Mouse (Mus musculus): ENCODE measurements at regions not wholly inside any gene's neighbourhood (a gene's known extent, or its start where the extent isn't known, plus 50 kb on each side); places are given as distances from the start of the nearest gene placed in this dataset.
A peak's percentile ranks its signal among the peaks of the same experiment; 100 is the strongest.

DNA sequence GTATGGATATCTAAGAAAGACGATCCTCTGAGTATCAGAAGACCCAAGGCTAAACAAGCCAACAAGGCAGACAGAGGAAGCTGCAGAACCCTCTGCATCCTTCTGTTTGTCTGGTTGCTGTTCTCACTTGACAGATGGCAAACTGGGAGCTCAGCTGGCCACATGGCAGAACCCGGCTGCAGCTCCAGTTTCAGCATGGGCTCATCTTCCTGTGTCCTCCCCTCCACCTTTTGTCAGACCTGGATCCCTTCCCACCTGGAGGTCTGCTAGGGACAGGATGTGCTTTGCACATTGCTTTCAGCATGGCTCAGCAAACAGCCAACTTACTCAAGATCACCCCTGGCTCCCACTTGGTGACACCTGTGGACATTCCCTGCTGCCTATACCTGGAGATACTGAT, 284.9 kb downstream of the Tns1 start:
- H3K36me3 ChIP-seq (ENCODE audit: control insufficient read depth, insufficient read depth, low read length) = no peaks in the 10 kb centered on the region
- H3K27ac ChIP-seq (ENCODE audit: low read length) = no peak overlapping the region
- H3K27me3 ChIP-seq (ENCODE audit: control insufficient read depth, insufficient read depth, low read depth, low read length) = no peaks in the 10 kb centered on the region
- no peaks in the 10 kb centered on the region for H3K4me1 ChIP-seq (ENCODE audit: control insufficient read depth, insufficient read depth, low read length)
- 93% methylated on average over 2 of the region's 2 CpGs for WGBS
- ATAC-seq = no peak
- H3K4me3 ChIP-seq (ENCODE audit: low read depth, low read length) = no peak overlapping the region
- no peaks in the 10 kb centered on the region for H3K9me3 ChIP-seq (replicated peaks; ENCODE audit: control insufficient read depth, low read length, poor library complexity, severe bottlenecking)
- H3K9ac ChIP-seq (ENCODE audit: low read depth, low read length) = no peak overlapping the region
- no peak overlapping the region for H3K4me2 ChIP-seq (ENCODE audit: low read length)

DNA sequence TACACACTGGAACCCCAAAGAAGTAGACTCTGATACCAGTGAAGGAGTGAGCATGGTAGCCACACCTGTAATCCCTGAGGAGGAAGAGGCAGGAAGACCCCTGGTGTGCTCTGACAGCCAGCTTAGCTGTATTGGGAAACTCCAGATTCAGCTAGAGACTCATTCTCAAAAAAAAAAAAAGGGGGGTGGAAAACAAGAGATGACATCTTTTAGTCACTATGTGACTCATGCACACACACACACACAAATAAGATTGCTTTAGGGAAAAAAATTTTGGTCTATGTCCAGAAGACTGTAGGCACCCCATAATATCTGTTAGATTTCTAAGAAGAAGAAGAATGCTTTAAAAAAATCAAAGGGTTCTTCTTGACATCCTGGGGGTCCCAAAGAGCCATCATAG, 287.6 kb downstream of the Tns1 start:
- Histone ChIP-seq H3K4me1 (ENCODE audit: control insufficient read depth, insufficient read depth, low read length) (no peaks in the 10 kb centered on the region), H3K9ac (ENCODE audit: low read depth, low read length) (no peak overlapping the region), H3K9me3 (replicated peaks; ENCODE audit: control insufficient read depth, low read length, poor library complexity, severe bottlenecking) (no peaks in the 10 kb centered on the region), H3K27me3 (ENCODE audit: control insufficient read depth, insufficient read depth, low read depth, low read length) (no peaks in the 10 kb centered on the region), H3K4me3 (ENCODE audit: low read depth, low read length) (no peak overlapping the region), H3K27ac (ENCODE audit: low read length) (no peak overlapping the region), H3K4me2 (ENCODE audit: low read length) (no peak overlapping the region), H3K36me3 (ENCODE audit: control insufficient read depth, insufficient read depth, low read length) (no peaks in the 10 kb centered on the region)
- ATAC-seq = no peak

DNA sequence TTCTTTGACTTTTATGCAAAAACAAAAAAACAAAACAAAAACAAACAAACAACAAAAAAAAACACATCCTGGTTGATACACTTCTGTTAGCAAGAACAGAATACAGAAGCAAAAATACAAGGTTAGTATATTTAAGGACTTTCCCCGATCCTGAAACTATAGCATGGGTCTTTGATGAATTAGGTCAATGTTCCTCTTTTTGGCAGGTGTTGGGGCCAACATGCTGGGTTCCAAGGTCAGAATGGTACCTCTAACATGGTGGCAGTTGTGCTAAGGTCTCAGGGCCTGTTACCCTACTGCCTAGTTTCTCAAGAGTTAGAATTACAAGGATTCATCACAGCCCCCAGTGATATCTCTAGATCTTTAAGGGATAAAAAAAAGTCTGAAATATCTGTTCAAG, 289.7 kb downstream of the Tns1 start:
- Histone ChIP-seq H3K4me1 (ENCODE audit: control insufficient read depth, insufficient read depth, low read length) (no peaks in the 10 kb centered on the region), H3K9me3 (replicated peaks; ENCODE audit: control insufficient read depth, low read length, poor library complexity, severe bottlenecking) (no peaks in the 10 kb centered on the region), H3K4me3 (ENCODE audit: low read depth, low read length) (no peak overlapping the region), H3K36me3 (ENCODE audit: control insufficient read depth, insufficient read depth, low read length) (no peaks in the 10 kb centered on the region), H3K27ac (ENCODE audit: low read length) (no peak overlapping the region), H3K27me3 (ENCODE audit: control insufficient read depth, insufficient read depth, low read depth, low read length) (no peaks in the 10 kb centered on the region), H3K9ac (ENCODE audit: low read depth, low read length) (no peak overlapping the region), H3K4me2 (ENCODE audit: low read length) (no peak overlapping the region)
- no peak for ATAC-seq
- 95% methylated on average over 1 of the region's 1 CpGs for WGBS

DNA sequence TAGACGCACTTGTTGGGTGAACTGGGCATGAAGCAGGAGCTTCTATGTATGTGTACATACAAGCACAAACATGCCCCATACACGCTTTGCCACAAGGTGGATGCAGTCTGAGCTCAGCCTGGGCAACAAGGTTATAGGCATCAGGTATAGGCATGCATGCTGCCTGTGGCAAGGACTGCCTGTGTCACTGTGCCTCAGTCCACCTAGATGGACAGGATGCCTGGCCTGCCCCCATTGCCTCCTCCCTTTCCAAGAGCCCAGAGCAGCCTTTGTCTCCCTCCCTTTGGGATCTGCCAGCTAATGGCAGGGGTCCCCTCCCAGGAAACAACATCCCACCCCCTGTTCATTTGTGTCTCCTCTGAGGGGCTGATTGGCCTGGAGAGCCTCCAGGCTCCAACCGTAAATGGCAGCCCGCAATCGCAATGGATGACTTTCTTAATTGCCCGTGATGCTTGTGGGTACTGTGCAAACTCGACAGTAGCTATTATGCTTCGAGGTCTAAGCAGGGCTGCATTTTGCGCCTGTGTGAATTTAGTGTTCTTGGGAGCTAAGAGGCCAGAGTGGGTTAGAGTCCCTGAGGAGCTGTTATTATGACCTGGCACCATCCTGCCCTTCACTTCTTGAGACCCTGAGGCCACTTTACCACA, 293.6 kb downstream of the Tns1 start:
- no peak overlapping the region for H3K27ac ChIP-seq (ENCODE audit: low read length)
- peaks cover 5% of the 10 kb centered on the region; the same call in 1 of the 2 replicates for H3K4me1 ChIP-seq (ENCODE audit: control insufficient read depth, insufficient read depth, low read length)
- no peaks in the 10 kb centered on the region for H3K36me3 ChIP-seq (ENCODE audit: control insufficient read depth, insufficient read depth, low read length)
- no peaks in the 10 kb centered on the region for H3K27me3 ChIP-seq (ENCODE audit: control insufficient read depth, insufficient read depth, low read depth, low read length)
- 68% methylated on average over 9 of the region's 9 CpGs for WGBS
- H3K4me3 ChIP-seq (ENCODE audit: low read depth, low read length) = no peak overlapping the region
- ATAC-seq = no peak
- no peak overlapping the region for H3K4me2 ChIP-seq (ENCODE audit: low read length)
- H3K9ac ChIP-seq (ENCODE audit: low read depth, low read length) = no peak overlapping the region
- H3K9me3 ChIP-seq (replicated peaks; ENCODE audit: control insufficient read depth, low read length, poor library complexity, severe bottlenecking) = no peaks in the 10 kb centered on the region

DNA sequence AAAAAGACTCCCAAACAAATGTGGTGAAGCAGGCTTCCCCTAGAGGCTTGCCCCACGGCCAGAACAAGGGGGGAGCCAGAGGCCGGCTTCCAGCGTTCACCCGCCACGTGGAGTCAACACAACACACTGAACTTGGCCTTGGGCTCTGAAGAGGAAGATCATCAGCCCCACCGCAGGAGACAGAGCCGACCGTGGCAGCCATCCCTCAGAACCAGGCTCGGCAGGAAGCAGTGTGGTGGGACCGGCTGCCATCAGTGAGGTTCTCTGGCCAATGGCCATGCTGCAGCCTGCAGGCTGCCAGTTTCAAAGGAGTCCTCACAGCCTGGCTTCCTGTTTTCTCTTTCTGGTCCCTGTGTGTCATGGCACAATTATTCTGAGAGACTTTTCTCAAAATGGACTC, 295.3 kb downstream of the Tns1 start:
- no peak for ATAC-seq
- Histone ChIP-seq H3K27me3 (ENCODE audit: control insufficient read depth, insufficient read depth, low read depth, low read length) (no peaks in the 10 kb centered on the region), H3K4me3 (ENCODE audit: low read depth, low read length) (no peak overlapping the region), H3K4me1 (ENCODE audit: control insufficient read depth, insufficient read depth, low read length) (peaks cover 5% of the 10 kb centered on the region; the same call in 1 of the 2 replicates), H3K27ac (ENCODE audit: low read length) (no peak overlapping the region), H3K9me3 (replicated peaks; ENCODE audit: control insufficient read depth, low read length, poor library complexity, severe bottlenecking) (no peaks in the 10 kb centered on the region), H3K9ac (ENCODE audit: low read depth, low read length) (no peak overlapping the region), H3K36me3 (ENCODE audit: control insufficient read depth, insufficient read depth, low read length) (no peaks in the 10 kb centered on the region), H3K4me2 (ENCODE audit: low read length) (no peak overlapping the region)
- 57% methylated on average over 10 of the region's 10 CpGs for WGBS

DNA sequence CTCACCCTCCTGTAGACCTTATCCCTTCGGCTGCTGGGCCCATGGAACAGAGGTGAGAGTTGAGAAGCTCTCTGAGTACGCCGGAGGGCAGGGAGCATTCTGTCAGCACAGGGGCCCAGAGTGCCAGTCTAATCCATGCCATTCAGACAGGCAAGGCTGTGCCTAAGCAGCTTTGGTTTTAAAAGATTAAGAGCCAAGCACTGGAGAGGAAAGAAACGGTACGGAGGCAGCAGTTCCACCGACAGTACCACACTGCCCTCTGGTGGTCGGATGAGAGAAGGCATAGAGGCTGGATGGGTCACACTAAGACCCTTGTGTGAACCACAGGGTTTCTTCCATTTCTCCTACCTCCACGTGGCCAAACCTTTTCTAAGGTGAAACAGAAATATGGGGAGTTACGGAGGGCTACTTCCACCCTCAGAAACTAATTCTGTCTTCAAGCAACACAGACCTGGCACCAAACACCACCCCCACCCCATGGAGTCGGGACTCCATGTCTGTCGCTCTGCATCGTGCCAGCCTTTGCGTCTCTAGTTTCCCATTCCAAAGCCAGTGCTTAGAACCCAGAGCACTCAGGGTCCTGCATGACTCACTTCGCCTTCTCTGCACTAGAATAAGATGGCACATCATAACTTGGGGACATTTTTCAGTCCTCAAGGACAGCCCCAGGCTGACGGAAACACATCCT, 297.9 kb downstream of the Tns1 start:
- Histone ChIP-seq H3K4me2 (ENCODE audit: low read length) (peak overlapping the region; percentile 30; the same call in 1 of the 2 replicates), H3K4me1 (ENCODE audit: control insufficient read depth, insufficient read depth, low read length) (peaks cover 5% of the 10 kb centered on the region; the same call in 1 of the 2 replicates), H3K4me3 (ENCODE audit: low read depth, low read length) (no peak overlapping the region), H3K9me3 (replicated peaks; ENCODE audit: control insufficient read depth, low read length, poor library complexity, severe bottlenecking) (no peaks in the 10 kb centered on the region), H3K27ac (ENCODE audit: low read length) (peak overlapping the region; percentile 54; the same call in 1 of the 2 replicates), H3K9ac (ENCODE audit: low read depth, low read length) (peak overlapping the region; percentile 48; the same call in 1 of the 2 replicates), H3K27me3 (ENCODE audit: control insufficient read depth, insufficient read depth, low read depth, low read length) (no peaks in the 10 kb centered on the region), H3K36me3 (ENCODE audit: control insufficient read depth, insufficient read depth, low read length) (no peaks in the 10 kb centered on the region)
- 35% methylated on average over 15 of the region's 15 CpGs for WGBS
- peak; percentile 87 for ATAC-seq

DNA sequence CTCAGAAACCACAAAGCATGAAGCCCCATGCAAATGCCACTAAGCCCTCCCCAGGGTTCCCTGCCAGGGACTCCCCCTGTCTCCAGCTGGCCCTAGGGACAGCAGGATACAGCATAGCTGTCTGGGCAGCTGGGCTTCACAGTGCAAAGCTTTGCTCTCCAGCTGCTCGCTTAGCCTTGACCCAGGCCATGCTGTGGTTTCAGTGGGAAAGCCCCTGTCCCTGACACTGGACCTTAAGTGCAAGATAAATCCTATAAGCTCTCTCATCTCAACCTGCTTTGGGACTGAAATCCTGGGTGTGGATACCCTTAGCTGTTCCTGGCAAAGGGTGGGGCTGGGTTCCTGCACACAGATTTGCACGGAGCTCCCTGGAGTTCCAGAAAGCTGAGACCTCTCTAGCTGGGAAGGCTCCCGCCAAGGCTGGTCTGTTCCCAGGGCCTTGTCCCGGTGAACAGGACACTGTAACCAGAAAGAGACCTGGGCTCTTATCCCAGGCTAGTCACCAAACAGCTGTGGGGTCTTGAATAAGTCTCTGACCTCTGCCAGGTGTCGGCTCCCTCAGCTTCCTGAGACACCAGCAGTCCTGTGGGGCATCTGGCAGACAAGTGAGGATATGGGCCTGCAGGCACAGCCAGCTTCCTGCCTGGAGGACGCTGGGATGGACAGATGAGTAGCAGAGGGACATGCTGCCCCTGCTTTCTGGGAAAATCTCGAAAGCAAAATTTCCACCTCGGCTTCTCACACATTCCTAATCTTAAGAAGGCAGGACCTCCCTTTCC, 299.7 kb downstream of the Tns1 start:
- H3K27me3 ChIP-seq (ENCODE audit: control insufficient read depth, insufficient read depth, low read depth, low read length) = no peaks in the 10 kb centered on the region
- H3K9ac ChIP-seq (ENCODE audit: low read depth, low read length) = no peak overlapping the region
- no peaks in the 10 kb centered on the region for H3K9me3 ChIP-seq (replicated peaks; ENCODE audit: control insufficient read depth, low read length, poor library complexity, severe bottlenecking)
- H3K4me2 ChIP-seq (ENCODE audit: low read length) = no peak overlapping the region
- no peaks in the 10 kb centered on the region for H3K36me3 ChIP-seq (ENCODE audit: control insufficient read depth, insufficient read depth, low read length)
- ATAC-seq = no peak
- no peak overlapping the region for H3K27ac ChIP-seq (ENCODE audit: low read length)
- H3K4me3 ChIP-seq (ENCODE audit: low read depth, low read length) = no peak overlapping the region
- peaks cover 5% of the 10 kb centered on the region; the same call in 1 of the 2 replicates for H3K4me1 ChIP-seq (ENCODE audit: control insufficient read depth, insufficient read depth, low read length)
- 64% methylated on average over 8 of the region's 8 CpGs for WGBS

DNA sequence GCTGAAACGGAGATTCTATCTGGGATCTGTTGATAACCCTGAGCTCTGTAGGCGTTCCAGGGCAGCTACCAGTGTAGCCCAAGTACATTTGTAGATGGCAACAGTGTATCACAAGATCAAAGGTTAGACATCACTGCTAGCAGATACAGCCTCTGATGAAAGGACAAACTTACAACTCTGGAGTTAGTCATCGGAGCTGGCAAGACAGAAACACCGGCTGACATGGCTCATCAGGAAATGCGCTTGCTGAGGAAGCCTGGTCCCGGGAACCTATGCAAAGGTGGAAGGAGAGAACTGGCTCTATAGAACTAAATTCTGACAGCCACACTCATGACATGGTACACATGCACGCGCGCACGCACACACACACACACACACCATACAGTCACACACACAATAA, 300.5 kb downstream of the Tns1 start:
- no peak overlapping the region for H3K9ac ChIP-seq (ENCODE audit: low read depth, low read length)
- no peaks in the 10 kb centered on the region for H3K27me3 ChIP-seq (ENCODE audit: control insufficient read depth, insufficient read depth, low read depth, low read length)
- 92% methylated on average over 10 of the region's 10 CpGs for WGBS
- no peaks in the 10 kb centered on the region for H3K36me3 ChIP-seq (ENCODE audit: control insufficient read depth, insufficient read depth, low read length)
- ATAC-seq = no peak
- no peak overlapping the region for H3K4me3 ChIP-seq (ENCODE audit: low read depth, low read length)
- no peaks in the 10 kb centered on the region for H3K9me3 ChIP-seq (replicated peaks; ENCODE audit: control insufficient read depth, low read length, poor library complexity, severe bottlenecking)
- H3K4me1 ChIP-seq (ENCODE audit: control insufficient read depth, insufficient read depth, low read length) = peaks cover 5% of the 10 kb centered on the region; the same call in 1 of the 2 replicates
- no peak overlapping the region for H3K27ac ChIP-seq (ENCODE audit: low read length)
- H3K4me2 ChIP-seq (ENCODE audit: low read length) = no peak overlapping the region

DNA sequence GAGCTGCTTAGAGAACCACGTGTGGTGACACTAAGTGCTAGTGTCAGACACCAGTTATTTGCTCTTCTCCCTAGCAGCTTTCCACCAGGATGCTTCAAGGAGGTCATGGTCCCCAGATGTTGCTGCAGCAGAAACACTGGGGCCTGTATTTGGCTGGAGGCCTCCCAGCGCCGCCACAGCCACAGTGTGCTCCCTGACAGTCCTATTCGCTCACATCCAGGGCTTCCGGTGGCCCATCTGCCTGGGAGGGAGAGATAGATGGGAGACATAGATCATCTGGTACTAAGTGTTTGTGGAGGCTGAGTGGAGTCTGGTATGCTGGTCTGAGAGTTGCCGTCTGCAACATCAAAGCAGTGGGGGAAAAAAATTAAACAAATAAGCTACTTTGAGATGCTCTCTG, 301.6 kb downstream of the Tns1 start:
- H3K27ac ChIP-seq (ENCODE audit: low read length) = no peak overlapping the region
- H3K4me3 ChIP-seq (ENCODE audit: low read depth, low read length) = no peak overlapping the region
- H3K27me3 ChIP-seq (ENCODE audit: control insufficient read depth, insufficient read depth, low read depth, low read length) = no peaks in the 10 kb centered on the region
- no peak for ATAC-seq
- no peaks in the 10 kb centered on the region for H3K9me3 ChIP-seq (replicated peaks; ENCODE audit: control insufficient read depth, low read length, poor library complexity, severe bottlenecking)
- H3K4me2 ChIP-seq (ENCODE audit: low read length) = no peak overlapping the region
- 77% methylated on average over 6 of the region's 6 CpGs for WGBS
- no peak overlapping the region for H3K9ac ChIP-seq (ENCODE audit: low read depth, low read length)
- H3K4me1 ChIP-seq (ENCODE audit: control insufficient read depth, insufficient read depth, low read length) = peaks cover 5% of the 10 kb centered on the region; the same call in 1 of the 2 replicates
- no peaks in the 10 kb centered on the region for H3K36me3 ChIP-seq (ENCODE audit: control insufficient read depth, insufficient read depth, low read length)
